Mouse (Mus musculus) forebrain, embryonic 13.5 days (tissue): Measurements from ENCODE around the gene Fam166a. TPM values are rescaled to one million over a fixed set of nuclear protein-coding genes. Genes with fewer than 3 reads are reported as not detected.

Source experiments
- ATAC-seq: fragments of 200-750 bp; cut with Nextera tagmentation; 2 replicates; pipeline ENCODE4 v1.8.0; 2017
- H3K27ac ChIP-seq: fragments of 300-500 bp; sonication (generic); 2 replicates; pipeline ENCODE4 v1.5.1; 2015; ENCODE audit warnings: inconsistent platforms, mild to moderate bottlenecking, moderate library complexity
- H3K27me3 ChIP-seq: fragments of 300-500 bp; sonication (generic); 2 replicates; pipeline ENCODE4 v1.6.1; 2015; ENCODE audit warnings: mild to moderate bottlenecking, inconsistent platforms
- H3K36me3 ChIP-seq: fragments of 300-500 bp; sonication (generic); 2 replicates; pipeline ENCODE4 v1.6.1; 2015; ENCODE audit warnings: mild to moderate bottlenecking, inconsistent platforms; ENCODE audit not compliant: poor library complexity, severe bottlenecking
- H3K4me1 ChIP-seq: fragments of 300-500 bp; sonication (generic); 2 replicates; pipeline ENCODE4 v1.6.1; 2015; ENCODE audit warnings: inconsistent platforms
- H3K4me2 ChIP-seq: fragments of 300-500 bp; sonication (generic); 2 replicates; pipeline ENCODE4 v1.6.1; 2015; ENCODE audit warnings: inconsistent platforms, mild to moderate bottlenecking, moderate library complexity
- H3K4me3 ChIP-seq: fragments of 300-500 bp; sonication (generic); 2 replicates; pipeline ENCODE4 v1.5.1; 2015; ENCODE audit warnings: mild to moderate bottlenecking, inconsistent platforms
- H3K9ac ChIP-seq: fragments of 300-500 bp; sonication (generic); 2 replicates; pipeline ENCODE4 v1.6.1; 2015; ENCODE audit warnings: mild to moderate bottlenecking, inconsistent platforms
- H3K9me3 ChIP-seq: fragments of 300-500 bp; sonication (generic); replicated peaks from 2 replicates; pipeline ENCODE4 v1.6.1; 2016; ENCODE audit warnings: inconsistent platforms
- WGBS: fragments of 180-500 bp; shearing (Covaris S2); methylation state at CpG from one replicate; pipeline ENCODE4 v1.1.7; 2015; 5-methylcytosine and 5-hydroxymethylcytosine counted together
- polyA plus RNA-seq: library from polyadenylated mRNA; unstranded; fragments of >200 nt; fragmentation: Nextera tagmentation; extraction: Ambion mirVana; gene quantifications from 2 replicates; pipeline ENCODE4 v1.2.1, GENCODE M21; 2015

Gene Fam166a
- polyA plus RNA-seq, 1 experiment from 2014 or later = not detected

- peaks cover 18% of the 10 kb centered on the region; the same call in 1 of the 2 replicates for H3K27me3 ChIP-seq
- no peak overlapping the region for H3K4me3 ChIP-seq
Observed at GRCm38 (mm10) chr2:25227406-25227805, 8.9 kb downstream of the Fam166a start.

GRCm38 (mm10) chr2:25228431-25228889, 9.9 kb downstream of the Fam166a start:
- Histone ChIP-seq H3K4me1 (peaks cover 22% of the 10 kb centered on the region), H3K27me3 (peaks cover 18% of the 10 kb centered on the region; the same call in 1 of the 2 replicates), H3K9me3 (no peaks in the 10 kb centered on the region), H3K9ac (peak overlapping the region; percentile 52; the same call in 1 of the 2 replicates), H3K4me2 (peak overlapping the region; percentile 46), H3K27ac (peak overlapping the region; percentile 52), H3K4me3 (0 out of 2 replicates have a peak overlapping the region, but pooled peaks have one; percentile 15), H3K36me3 (no peaks in the 10 kb centered on the region)
- WGBS = 1% methylated on average over 7 of the region's 7 CpGs
- ATAC-seq = no peak; the same call in 1 of the 2 replicates

More at GRCm38 (mm10) chr2:25227406-25227805, 8.9 kb downstream of the Fam166a start:
- no peaks in the 10 kb centered on the region for H3K9me3 ChIP-seq
- 0 out of 2 replicates have a peak, but pooled peaks cover 3% of the 10 kb centered on the region for H3K36me3 ChIP-seq
- no peak overlapping the region for H3K27ac ChIP-seq
- 89% methylated on average over 4 of the region's 4 CpGs for WGBS
- no peak overlapping the region for H3K9ac ChIP-seq
- H3K4me1 ChIP-seq = peaks cover 29% of the 10 kb centered on the region
- ATAC-seq = no peak
- no peak overlapping the region for H3K4me2 ChIP-seq

GRCm38 (mm10) chr2:25228995-25229530, 10.5 kb downstream of the Fam166a start:
- Histone ChIP-seq H3K36me3 (no peaks in the 10 kb centered on the region), H3K4me1 (peaks cover 17% of the 10 kb centered on the region), H3K9me3 (no peaks in the 10 kb centered on the region), H3K27me3 (peaks cover 18% of the 10 kb centered on the region; the same call in 1 of the 2 replicates), H3K27ac (no peak overlapping the region), H3K4me3 (no peak overlapping the region), H3K9ac (peak overlapping the region; percentile 52; the same call in 1 of the 2 replicates), H3K4me2 (peak overlapping the region; percentile 46; the same call in 1 of the 2 replicates)
- ATAC-seq = no peak
- 69% methylated on average over 6 of the region's 6 CpGs for WGBS

- Histone ChIP-seq H3K36me3 (no peaks in the 10 kb centered on the region), H3K9ac (no peak overlapping the region), H3K4me2 (no peak overlapping the region), H3K27ac (no peak overlapping the region), H3K4me1 (peaks cover 17% of the 10 kb centered on the region), H3K4me3 (no peak overlapping the region), H3K9me3 (no peaks in the 10 kb centered on the region), H3K27me3 (peaks cover 20% of the 10 kb centered on the region)
- ATAC-seq = no peak
- 81% methylated on average over 5 of the region's 5 CpGs for WGBS
Observed at GRCm38 (mm10) chr2:25229582-25229981, 11.0 kb downstream of the Fam166a start.

DNA sequence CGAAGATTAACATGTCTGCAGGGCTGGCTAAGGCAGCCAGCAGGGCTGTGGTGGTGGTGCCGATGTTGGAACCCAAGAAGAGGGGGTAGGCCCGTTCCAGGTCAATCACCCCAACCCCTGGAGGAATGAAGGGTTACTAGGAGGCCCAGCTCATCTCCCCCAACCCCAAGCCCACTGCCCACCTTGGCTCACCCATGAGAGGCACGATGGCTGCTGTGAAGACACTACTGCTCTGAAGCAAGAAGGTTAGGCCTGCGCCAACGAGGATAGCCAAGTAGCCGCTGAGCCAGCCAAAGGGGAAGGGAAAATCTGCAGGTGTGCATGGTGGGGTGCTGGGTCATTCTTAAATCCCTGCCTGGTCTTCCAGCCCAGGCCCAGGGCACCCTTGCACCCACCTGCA, 12.0 kb downstream of the Fam166a start:
- Histone ChIP-seq H3K27ac (no peak overlapping the region), H3K9me3 (no peaks in the 10 kb centered on the region), H3K36me3 (no peaks in the 10 kb centered on the region), H3K4me2 (no peak overlapping the region), H3K4me3 (no peak overlapping the region), H3K27me3 (peaks cover 22% of the 10 kb centered on the region), H3K9ac (no peak overlapping the region), H3K4me1 (peaks cover 13% of the 10 kb centered on the region)
- 93% methylated on average over 7 of the region's 7 CpGs for WGBS
- no peak for ATAC-seq

- no peak overlapping the region for H3K4me3 ChIP-seq
- no peaks in the 10 kb centered on the region for H3K9me3 ChIP-seq
- no peaks in the 10 kb centered on the region for H3K36me3 ChIP-seq
- no peak overlapping the region for H3K27ac ChIP-seq
- no peak for ATAC-seq
- H3K4me2 ChIP-seq = no peak overlapping the region
- H3K27me3 ChIP-seq = peaks cover 22% of the 10 kb centered on the region
- no peak overlapping the region for H3K9ac ChIP-seq
- 0 out of 2 replicates have a peak, but pooled peaks cover 9% of the 10 kb centered on the region for H3K4me1 ChIP-seq
- WGBS = 51% methylated on average over 12 of the region's 12 CpGs
Observed at GRCm38 (mm10) chr2:25231038-25231437, 12.5 kb downstream of the Fam166a start.

DNA sequence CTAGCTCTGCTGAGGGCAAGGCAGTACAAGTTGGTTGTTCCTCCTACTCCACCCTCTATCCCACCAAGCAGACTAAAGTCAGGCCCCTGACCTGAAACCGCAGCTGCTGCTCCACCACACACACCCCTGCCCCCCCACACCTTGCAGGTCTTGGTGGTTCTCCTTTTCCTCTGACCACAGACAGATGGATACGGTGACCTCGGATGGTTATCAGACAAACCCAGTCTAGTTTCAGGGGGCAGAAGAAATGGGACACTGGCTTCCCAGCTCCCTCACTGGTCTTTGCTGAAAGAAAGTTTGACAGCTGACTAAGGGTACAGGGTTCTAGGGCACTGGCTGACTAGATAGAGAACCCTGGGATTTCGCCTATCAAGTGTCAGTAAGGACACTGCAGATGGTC, 14.9 kb downstream of the Fam166a start:
- Histone ChIP-seq H3K4me2 (no peak overlapping the region), H3K4me3 (no peak overlapping the region), H3K9me3 (no peaks in the 10 kb centered on the region), H3K27ac (no peak overlapping the region), H3K36me3 (no peaks in the 10 kb centered on the region), H3K27me3 (peaks cover 32% of the 10 kb centered on the region), H3K4me1 (0 out of 2 replicates have a peak, but pooled peaks cover 6% of the 10 kb centered on the region), H3K9ac (no peak overlapping the region)
- ATAC-seq = no peak
- 86% methylated on average over 4 of the region's 4 CpGs for WGBS

DNA sequence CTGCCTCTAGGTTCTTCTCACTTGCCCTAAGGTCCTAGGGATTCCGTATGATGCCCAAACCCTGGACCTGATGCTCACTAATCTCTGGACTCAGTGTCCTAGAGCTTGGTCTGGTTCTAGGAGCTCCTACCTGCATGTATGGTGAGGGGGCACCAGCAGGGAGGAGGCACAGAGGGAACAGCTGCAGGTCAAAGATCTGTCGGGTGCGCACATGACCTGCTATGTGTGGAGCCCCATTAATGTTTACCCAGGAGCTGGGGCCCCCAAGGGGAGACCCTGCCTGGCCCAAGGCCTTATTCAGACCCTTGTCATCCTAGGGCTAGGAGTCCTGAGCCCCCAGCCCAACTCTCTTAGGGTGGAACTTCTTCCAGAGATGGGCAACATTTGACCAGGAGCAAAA, 15.5 kb downstream of the Fam166a start, which contains the start of gene Slc34a3:
TSS of gene Slc34a3 (minus strand) at position 315 of the 400 bp plus-strand sequence.
- Histone ChIP-seq H3K4me1 (no peaks in the 10 kb centered on the region), H3K9ac (no peak within 1 kb of the TSS), H3K27ac (no peak within 1 kb of the TSS), H3K36me3 (no peaks in the 10 kb centered on the region), H3K9me3 (no peaks in the 10 kb centered on the region), H3K4me3 (no peak within 1 kb of the TSS), H3K4me2 (no peak within 1 kb of the TSS), H3K27me3 (peaks cover 36% of the 10 kb centered on the region)
- WGBS = 88% methylated on average over 3 of the region's 3 CpGs
- no peak for ATAC-seq

DNA sequence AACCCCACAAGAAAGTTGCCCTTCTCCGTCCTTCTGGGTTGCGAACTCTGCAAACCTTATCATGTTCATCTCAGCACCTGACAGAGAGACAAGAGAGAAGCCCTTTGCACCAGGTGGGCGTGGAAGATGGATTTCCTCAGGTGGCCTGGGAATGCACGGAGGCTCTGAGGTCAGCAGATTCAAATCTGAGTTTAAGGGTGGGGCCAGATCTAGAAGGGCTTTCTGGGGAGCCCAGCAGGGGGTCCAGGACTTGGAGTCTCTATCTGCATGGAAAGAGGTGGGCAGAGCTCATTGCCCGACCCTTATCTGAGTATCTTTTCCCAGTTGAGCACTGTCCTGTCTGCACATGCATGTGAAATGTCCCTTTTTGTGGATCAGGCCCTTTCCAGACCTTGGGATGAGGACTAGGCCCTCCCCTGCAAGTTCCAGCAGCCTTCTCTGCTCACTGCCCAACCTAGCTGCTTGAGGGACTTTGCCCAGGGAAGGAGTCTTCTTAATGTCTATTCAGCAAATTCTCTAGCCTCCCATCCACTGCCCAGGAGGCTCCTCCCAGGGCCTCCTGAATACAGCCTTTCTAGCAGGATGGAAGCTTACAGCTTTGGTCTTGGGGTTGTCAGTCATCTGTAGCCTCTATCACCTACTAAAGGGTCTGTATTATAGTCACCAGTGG, 16.1 kb downstream of the Fam166a start:
- peaks cover 33% of the 10 kb centered on the region for H3K27me3 ChIP-seq
- WGBS = 78% methylated on average over 5 of the region's 5 CpGs

GRCm38 (mm10) chr2:25236614-25237013, 18.1 kb downstream of the Fam166a start, which contains the start of gene Rnf224:
TSS of gene Rnf224 (minus strand) at chr2:25236787.
- Histone ChIP-seq H3K4me1 (peaks cover 14% of the 10 kb centered on the region), H3K36me3 (no peaks in the 10 kb centered on the region), H3K9ac (no peak within 1 kb of the TSS), H3K4me2 (no peak within 1 kb of the TSS), H3K4me3 (no peak within 1 kb of the TSS), H3K27me3 (peaks cover 24% of the 10 kb centered on the region), H3K27ac (no peak within 1 kb of the TSS), H3K9me3 (no peaks in the 10 kb centered on the region)
- ATAC-seq = no peak
- 37% methylated on average over 8 of the region's 8 CpGs for WGBS

More for the DNA sequence above, 16.1 kb downstream of the Fam166a start:
- Histone ChIP-seq H3K4me1 (no peaks in the 10 kb centered on the region), H3K9ac (no peak overlapping the region), H3K9me3 (no peaks in the 10 kb centered on the region), H3K4me3 (no peak overlapping the region), H3K27ac (no peak overlapping the region), H3K4me2 (no peak overlapping the region), H3K36me3 (no peaks in the 10 kb centered on the region)
- no peak for ATAC-seq

- Histone ChIP-seq H3K4me2 (no peak overlapping the region), H3K9me3 (no peaks in the 10 kb centered on the region), H3K9ac (no peak overlapping the region), H3K27me3 (peaks cover 24% of the 10 kb centered on the region), H3K4me1 (peaks cover 20% of the 10 kb centered on the region), H3K27ac (no peak overlapping the region), H3K4me3 (no peak overlapping the region), H3K36me3 (no peaks in the 10 kb centered on the region)
- WGBS = 63% methylated on average over 4 of the region's 4 CpGs
- no peak for ATAC-seq
Observed at GRCm38 (mm10) chr2:25237522-25237921, 19.0 kb downstream of the Fam166a start.

GRCm38 (mm10) chr2:25238106-25238505, 19.6 kb downstream of the Fam166a start:
- Histone ChIP-seq H3K9ac (no peak overlapping the region), H3K27me3 (peaks cover 24% of the 10 kb centered on the region), H3K4me1 (peaks cover 26% of the 10 kb centered on the region), H3K4me3 (no peak overlapping the region), H3K27ac (no peak overlapping the region), H3K9me3 (no peaks in the 10 kb centered on the region), H3K36me3 (no peaks in the 10 kb centered on the region), H3K4me2 (no peak overlapping the region)
- ATAC-seq = no peak
